Mouse (Mus musculus) liver, adult 2 months (tissue): Measurements from ENCODE around the gene Adck2.

Experiments
- CTCF ChIP-seq: fragments of 200-500 bp; IDR thresholded peaks from 2 replicates; pipeline ENCODE4 v1.5.1; 2011; ENCODE audit warnings: low read depth, low read length, control low read depth
- POLR2A ChIP-seq: fragments of 200-500 bp; IDR thresholded peaks from 2 replicates; pipeline ENCODE4 v1.6.1; 2011; ENCODE audit warnings: low read length, control low read depth; ENCODE audit not compliant: insufficient read depth; ENCODE audit errors: extremely low read depth

DNA sequence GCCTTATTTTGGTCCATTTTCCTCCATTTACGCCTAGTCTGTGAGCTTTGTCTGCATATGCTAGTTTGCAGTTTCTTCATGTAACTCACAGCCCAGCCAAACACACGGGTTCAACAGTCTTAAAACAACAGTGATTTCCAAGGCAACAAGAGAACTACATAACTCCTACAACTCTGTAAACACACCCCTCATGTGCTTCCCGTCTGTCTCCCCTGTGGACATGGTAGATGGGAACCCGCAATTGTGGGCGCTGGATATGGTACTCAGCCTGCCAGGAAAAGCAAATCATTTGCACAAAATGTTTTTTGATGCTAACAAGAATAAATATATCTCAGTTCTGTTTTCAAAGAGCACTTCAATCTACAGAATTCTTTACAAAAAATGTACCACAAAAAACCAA is 30.9 kb downstream of the Adck2 start:
- TF ChIP-seq CTCF, result no peak
- no peak for TF ChIP-seq POLR2A
